Mouse (Mus musculus) myocyte (in vitro differentiated cells): Measurements from ENCODE around the gene Zfp580. TPM values are rescaled to one million over a fixed set of nuclear protein-coding genes. Genes with fewer than 3 reads are reported as not detected.

ENCODE experiments used
- H3K27me3 ChIP-seq: one replicate; pipeline ENCODE4 v1.6.1; 2011; ENCODE audit not compliant: control insufficient read depth, insufficient read depth, insufficient read length
- H3K36me3 ChIP-seq: one replicate; pipeline ENCODE4 v1.6.1; 2011; ENCODE audit not compliant: control insufficient read depth, insufficient read depth
- H3K4me2 ChIP-seq: one replicate; pipeline ENCODE4 v1.6.1; 2011; ENCODE audit warnings: low read depth, control low read depth
- H3K4me3 ChIP-seq: one replicate; pipeline ENCODE4 v1.5.1; 2011; ENCODE audit warnings: mild to moderate bottlenecking, control low read depth, moderate library complexity
- H3K79me2 ChIP-seq: one replicate; pipeline ENCODE4 v1.6.1; 2011; ENCODE audit not compliant: control insufficient read depth, insufficient read depth
- H3ac ChIP-seq: one replicate; pipeline ENCODE4 v1.6.1; 2011; ENCODE audit not compliant: control insufficient read depth, insufficient read length
- CEBPB ChIP-seq: IDR thresholded peaks from 2 replicates; pipeline ENCODE4 v1.6.1; 2011; ENCODE audit warnings: mild to moderate bottlenecking, moderate library complexity; ENCODE audit not compliant: poor library complexity, insufficient read depth, severe bottlenecking
- E2F4 ChIP-seq: IDR thresholded peaks from one replicate; pipeline ENCODE4 v1.6.1; 2011; ENCODE audit warnings: mild to moderate bottlenecking, control low read depth, moderate library complexity; ENCODE audit not compliant: insufficient read depth
- MAX ChIP-seq: IDR thresholded peaks from one replicate; pipeline ENCODE4 v1.6.1; 2011; ENCODE audit warnings: low read depth, mild to moderate bottlenecking, control low read depth
- MYOD1 ChIP-seq, 3 experiments: IDR thresholded peaks; one replicate each; pipeline ENCODE4 v1.6.1; 2011; ENCODE audit warnings: control low read depth in 2 of 3, low read depth in 2 of 3, mild to moderate bottlenecking in 2 of 3, moderate library complexity in 1 of 3; ENCODE audit not compliant: insufficient read length in 2 of 3, control insufficient read depth in 1 of 3
- MYOG ChIP-seq, 3 experiments: IDR thresholded peaks; one replicate each; pipeline ENCODE4 v1.6.1; 2011; ENCODE audit warnings: control low read depth in 2 of 3, low read depth in 2 of 3, mild to moderate bottlenecking in 2 of 3; ENCODE audit not compliant: insufficient read length in 2 of 3, control insufficient read depth in 1 of 3, insufficient read depth in 1 of 3
- POLR2A ChIP-seq: IDR thresholded peaks from one replicate; pipeline ENCODE4 v1.6.1; 2011; ENCODE audit warnings: low read depth, mild to moderate bottlenecking, control low read depth, moderate library complexity; ENCODE audit not compliant: insufficient read length
- POLR2AphosphoS2 ChIP-seq: IDR thresholded peaks from one replicate; pipeline ENCODE4 v1.6.1; 2011; ENCODE audit warnings: low read depth, control low read depth; ENCODE audit not compliant: insufficient read length
- REST ChIP-seq: IDR thresholded peaks from one replicate; pipeline ENCODE4 v1.6.1; 2011; ENCODE audit warnings: mild to moderate bottlenecking, control low read depth, moderate library complexity; ENCODE audit not compliant: insufficient read depth, insufficient read length
- SRF ChIP-seq: IDR thresholded peaks from one replicate; pipeline ENCODE4 v1.6.1; 2011; ENCODE audit warnings: low read depth; ENCODE audit not compliant: control insufficient read depth, insufficient read length
- TCF12 ChIP-seq: IDR thresholded peaks from one replicate; pipeline ENCODE4 v1.6.1; 2011; ENCODE audit warnings: mild to moderate bottlenecking, control low read depth; ENCODE audit not compliant: poor library complexity, insufficient read depth, severe bottlenecking
- TCF3 ChIP-seq: IDR thresholded peaks from one replicate; pipeline ENCODE4 v1.6.1; 2011; ENCODE audit warnings: low read depth, control low read depth; ENCODE audit not compliant: insufficient read length
- USF1 ChIP-seq: IDR thresholded peaks from one replicate; pipeline ENCODE4 v1.6.1; 2011; ENCODE audit warnings: low read depth, mild to moderate bottlenecking, control low read depth, moderate library complexity
- polyA plus RNA-seq: library from polyadenylated mRNA; unstranded; fragments of >200 nt; fragmentation: generic; extraction: Trizol; gene quantifications from one replicate; pipeline ENCODE4 v1.2.1, GENCODE M21; 2012; ENCODE audit warnings: missing spikeins

Zfp580 gene
- polyA plus RNA-seq, 1 experiment, result 13.1 TPM

GRCm38 (mm10) chr7:5060944-5061773 lies 9.8 kb downstream of the Zfp580 start:
- Histone ChIP-seq H3ac (peak overlapping the region; percentile 96), H3K79me2 (peaks cover 37% of the 10 kb centered on the region), H3K4me2 (peak overlapping the region; percentile 97), H3K27me3 (peaks cover 9% of the 10 kb centered on the region), H3K4me3 (peak overlapping the region; percentile 96), H3K36me3 (no peaks in the 10 kb centered on the region)
- TF ChIP-seq MYOD1 (IDR thresholded peaks at IDR 0.05; ENCODE audit: control insufficient read depth in 1 of 3, insufficient read length in 2 of 3, low read depth in 2 of 3) (no peak), POLR2AphosphoS2 (no peak), USF1 (no peak), E2F4 (no peak), CEBPB (no peak)

DNA sequence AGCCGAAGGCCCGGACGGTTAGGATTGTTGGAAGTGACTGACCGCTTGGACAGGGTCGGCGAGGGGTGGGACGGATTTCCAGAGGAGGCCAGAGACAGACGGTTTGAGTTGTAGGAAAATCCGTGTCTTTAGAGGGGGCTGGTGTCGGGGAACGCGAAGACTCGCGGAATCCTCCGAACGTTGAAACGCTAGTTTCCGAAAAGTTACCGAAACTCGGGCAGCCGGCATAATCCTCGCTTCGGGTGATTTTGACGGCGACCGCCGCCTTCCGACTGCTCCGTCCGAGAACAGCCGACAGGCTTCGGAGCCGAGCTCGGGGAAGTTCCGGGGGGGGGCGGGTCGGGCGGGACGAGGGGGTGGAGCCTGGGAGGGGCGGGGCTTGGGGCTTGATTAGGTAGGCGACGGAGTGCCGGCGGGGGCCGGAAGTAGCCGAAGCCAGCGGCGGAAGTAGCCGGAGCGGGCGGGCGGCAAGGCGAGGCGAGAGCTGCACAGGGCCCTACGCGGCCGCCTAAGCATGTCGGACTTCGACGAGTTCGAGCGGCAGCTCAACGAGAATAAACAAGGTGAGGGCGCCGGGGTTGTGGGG lies 10.5 kb downstream of the Zfp580 start, which contains the start of gene U2af2:
Gene U2af2, plus strand, starts transcription at position 370 of the 586 bp plus-strand sequence.
- peaks cover 6% of the 10 kb centered on the region for H3K36me3 ChIP-seq
- peaks cover 44% of the 10 kb centered on the region for H3K79me2 ChIP-seq
- H3K4me3 ChIP-seq, result peak within 1 kb of the TSS; percentile 96
- TF ChIP-seq POLR2AphosphoS2 (peak; percentile 89), MAX (no peak), POLR2A (peak; percentile 94)
- H3K4me2 ChIP-seq, result peak within 1 kb of the TSS; percentile 97
- peaks cover 4% of the 10 kb centered on the region for H3K27me3 ChIP-seq
- H3ac ChIP-seq, result peak within 1 kb of the TSS; percentile 96

GRCm38 (mm10) chr7:5062360-5063001 lies 11.1 kb downstream of the Zfp580 start:
- peak overlapping the region; percentile 96 for H3ac ChIP-seq
- no peak for TF ChIP-seq TCF12
- TF ChIP-seq E2F4, result no peak
- no peak for TF ChIP-seq TCF3
- peak; percentile 81 for TF ChIP-seq USF1
- TF ChIP-seq POLR2AphosphoS2, result peak; percentile 29
- TF ChIP-seq MYOG (IDR thresholded peaks at IDR 0.05; ENCODE audit: control insufficient read depth in 1 of 3, insufficient read depth in 1 of 3, insufficient read length in 2 of 3, low read depth in 2 of 3), result no peak
- H3K4me2 ChIP-seq, result peak overlapping the region; percentile 89
- peaks cover 50% of the 10 kb centered on the region for H3K79me2 ChIP-seq
- peaks cover 7% of the 10 kb centered on the region for H3K36me3 ChIP-seq
- no peaks in the 10 kb centered on the region for H3K27me3 ChIP-seq
- H3K4me3 ChIP-seq, result peak overlapping the region; percentile 96

DNA sequence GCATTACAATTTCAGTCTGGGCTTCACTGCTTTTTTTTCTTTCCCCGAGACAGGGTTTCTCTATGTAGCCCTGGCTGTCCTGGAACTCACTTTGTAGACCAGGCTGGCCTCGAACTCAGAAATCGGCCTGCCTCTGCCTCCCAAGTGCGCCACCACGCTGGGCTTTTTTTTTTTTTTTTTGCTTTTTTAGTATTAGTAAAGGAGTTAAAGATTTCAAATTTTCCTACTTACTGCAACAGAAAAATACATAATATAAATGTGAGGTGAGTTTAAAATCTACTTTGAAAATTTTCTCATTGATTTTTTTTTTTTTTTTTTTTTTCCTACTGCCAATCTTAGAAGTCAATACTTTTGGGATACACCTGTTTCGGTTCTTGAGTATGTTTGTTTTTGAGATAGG lies 13.5 kb downstream of the Zfp580 start:
- no peak overlapping the region for H3K4me2 ChIP-seq
- peaks cover 65% of the 10 kb centered on the region for H3K79me2 ChIP-seq
- H3K4me3 ChIP-seq, result no peak overlapping the region
- H3K27me3 ChIP-seq, result no peaks in the 10 kb centered on the region
- no peak for TF ChIP-seq POLR2A
- no peak for TF ChIP-seq REST
- TF ChIP-seq CEBPB, result no peak
- no peak for TF ChIP-seq E2F4
- TF ChIP-seq TCF3, result no peak
- no peak for TF ChIP-seq MYOG (IDR thresholded peaks at IDR 0.05; ENCODE audit: control insufficient read depth in 1 of 3, insufficient read depth in 1 of 3, insufficient read length in 2 of 3, low read depth in 2 of 3)
- TF ChIP-seq USF1, result no peak
- TF ChIP-seq POLR2AphosphoS2, result no peak
- TF ChIP-seq MAX, result no peak
- TF ChIP-seq SRF, result no peak
- no peak for TF ChIP-seq MYOD1 (IDR thresholded peaks at IDR 0.05; ENCODE audit: control insufficient read depth in 1 of 3, insufficient read length in 2 of 3, low read depth in 2 of 3)
- TF ChIP-seq TCF12, result no peak
- H3ac ChIP-seq, result no peak overlapping the region
- H3K36me3 ChIP-seq, result peaks cover 16% of the 10 kb centered on the region

GRCm38 (mm10) chr7:5073586-5073985 lies 22.2 kb downstream of the Zfp580 start:
- Histone ChIP-seq H3K36me3 (peaks cover 61% of the 10 kb centered on the region), H3K79me2 (peaks cover 56% of the 10 kb centered on the region), H3ac (no peak overlapping the region), H3K4me3 (no peak overlapping the region), H3K4me2 (no peak overlapping the region), H3K27me3 (no peaks in the 10 kb centered on the region)
- TF ChIP-seq POLR2AphosphoS2, result no peak
- no peak for TF ChIP-seq CEBPB
- TF ChIP-seq MAX, result no peak
- TF ChIP-seq E2F4, result no peak
- no peak for TF ChIP-seq REST
- no peak for TF ChIP-seq MYOD1 (IDR thresholded peaks at IDR 0.05; ENCODE audit: control insufficient read depth in 1 of 3, insufficient read length in 2 of 3, low read depth in 2 of 3)
- TF ChIP-seq USF1, result no peak
- TF ChIP-seq TCF3, result no peak
- TF ChIP-seq POLR2A, result no peak
- TF ChIP-seq TCF12, result no peak
- no peak for TF ChIP-seq MYOG (IDR thresholded peaks at IDR 0.05; ENCODE audit: control insufficient read depth in 1 of 3, insufficient read depth in 1 of 3, insufficient read length in 2 of 3, low read depth in 2 of 3)
- no peak for TF ChIP-seq SRF
